Mouse (Mus musculus): ENCODE data around the gene Pxn. TPM values are rescaled to one million over a fixed set of nuclear protein-coding genes. Genes with fewer than 3 reads are reported as not detected.

The Pxn gene
- polyA plus RNA-seq, 1 experiment from 2014 or later: 28.6 TPM

- Histone ChIP-seq H3K27me3 (replicated peaks; ENCODE audit: control insufficient read depth, insufficient read depth, low read length) (no peaks in the 10 kb centered on the region), H3K36me3 (ENCODE audit: control insufficient read depth, insufficient read depth, low read length) (peaks cover 42% of the 10 kb centered on the region), H3K9me3 (ENCODE audit: control insufficient read depth, low read length) (no peaks in the 10 kb centered on the region), H3K4me3 (ENCODE audit: low read depth, low read length) (peak within 1 kb of the TSS; percentile 93), H3K27ac (replicated peaks; ENCODE audit: low read depth, low read length) (peak within 1 kb of the TSS; percentile 72), H3K9ac (ENCODE audit: low read depth, low read length) (peak within 1 kb of the TSS; percentile 96), H3K4me2 (ENCODE audit: low read depth, low read length) (peak within 1 kb of the TSS; percentile 85), H3K4me1 (ENCODE audit: control insufficient read depth, insufficient read depth, low read length) (peaks cover 15% of the 10 kb centered on the region)
- DNase-seq (ENCODE audit: low spot score) (peak; percentile 86), ATAC-seq (ENCODE audit: low read depth) (peak; percentile 92)
- WGBS: 6% methylated on average over 19 of the region's 55 CpGs
Measured at GRCm38 (mm10) chr5:115564737-115565393, 58.4 kb downstream of the Pxn start, which contains the start of gene Gcn1l1. Gene Gcn1l1 (plus strand): TSS chr5:115565254.

- Histone ChIP-seq H3K36me3 (ENCODE audit: control insufficient read depth, insufficient read depth, low read length) (peaks cover 39% of the 10 kb centered on the region), H3K27ac (replicated peaks; ENCODE audit: low read depth, low read length) (peak overlapping the region; percentile 72), H3K9me3 (ENCODE audit: control insufficient read depth, low read length) (no peaks in the 10 kb centered on the region), H3K4me3 (ENCODE audit: low read depth, low read length) (peak overlapping the region; percentile 93), H3K4me1 (ENCODE audit: control insufficient read depth, insufficient read depth, low read length) (peaks cover 11% of the 10 kb centered on the region), H3K27me3 (replicated peaks; ENCODE audit: control insufficient read depth, insufficient read depth, low read length) (no peaks in the 10 kb centered on the region), H3K9ac (ENCODE audit: low read depth, low read length) (peak overlapping the region; percentile 96), H3K4me2 (ENCODE audit: low read depth, low read length) (peak overlapping the region; percentile 85)
- 1% methylated on average over 13 of the region's 46 CpGs for WGBS
- DNase-seq (ENCODE audit: low spot score) (no peak), ATAC-seq (ENCODE audit: low read depth) (peak; percentile 33)
Measured at GRCm38 (mm10) chr5:115565403-115565802, 58.9 kb downstream of the Pxn start.

GRCm38 (mm10) chr5:115568681-115569080 is 62.2 kb downstream of the Pxn start:
- DNase-seq (ENCODE audit: low spot score): no peak
- WGBS: 47% methylated on average over 10 of the region's 10 CpGs
- Histone ChIP-seq H3K36me3 (ENCODE audit: control insufficient read depth, insufficient read depth, low read length) (peaks cover 35% of the 10 kb centered on the region), H3K27me3 (replicated peaks; ENCODE audit: control insufficient read depth, insufficient read depth, low read length) (no peaks in the 10 kb centered on the region), H3K4me3 (ENCODE audit: low read depth, low read length) (no peak overlapping the region), H3K4me2 (ENCODE audit: low read depth, low read length) (no peak overlapping the region), H3K9ac (ENCODE audit: low read depth, low read length) (no peak overlapping the region), H3K27ac (replicated peaks; ENCODE audit: low read depth, low read length) (no peak overlapping the region), H3K9me3 (ENCODE audit: control insufficient read depth, low read length) (no peaks in the 10 kb centered on the region), H3K4me1 (ENCODE audit: control insufficient read depth, insufficient read depth, low read length) (peaks cover 10% of the 10 kb centered on the region)
- no peak for ATAC-seq (ENCODE audit: low read depth)

GRCm38 (mm10) chr5:115569308-115569707 is 62.8 kb downstream of the Pxn start:
- H3K9ac ChIP-seq (ENCODE audit: low read depth, low read length): 0 out of 2 replicates have a peak overlapping the region, but pooled peaks have one; percentile 14
- no peak overlapping the region; the same call in 1 of the 2 replicates for H3K27ac ChIP-seq (replicated peaks; ENCODE audit: low read depth, low read length)
- ATAC-seq (ENCODE audit: low read depth) (no peak), DNase-seq (ENCODE audit: low spot score) (no peak)
- no peak overlapping the region for H3K4me2 ChIP-seq (ENCODE audit: low read depth, low read length)
- H3K36me3 ChIP-seq (ENCODE audit: control insufficient read depth, insufficient read depth, low read length): peaks cover 38% of the 10 kb centered on the region
- no peaks in the 10 kb centered on the region for H3K9me3 ChIP-seq (ENCODE audit: control insufficient read depth, low read length)
- H3K4me1 ChIP-seq (ENCODE audit: control insufficient read depth, insufficient read depth, low read length): peaks cover 10% of the 10 kb centered on the region
- 43% methylated on average over 11 of the region's 11 CpGs for WGBS
- no peaks in the 10 kb centered on the region for H3K27me3 ChIP-seq (replicated peaks; ENCODE audit: control insufficient read depth, insufficient read depth, low read length)
- no peak overlapping the region for H3K4me3 ChIP-seq (ENCODE audit: low read depth, low read length)

GRCm38 (mm10) chr5:115569721-115570120 is 63.2 kb downstream of the Pxn start:
- peaks cover 10% of the 10 kb centered on the region for H3K4me1 ChIP-seq (ENCODE audit: control insufficient read depth, insufficient read depth, low read length)
- no peak for DNase-seq (ENCODE audit: low spot score)
- no peak overlapping the region; the same call in 1 of the 2 replicates for H3K27ac ChIP-seq (replicated peaks; ENCODE audit: low read depth, low read length)
- H3K4me3 ChIP-seq (ENCODE audit: low read depth, low read length): no peak overlapping the region
- H3K9me3 ChIP-seq (ENCODE audit: control insufficient read depth, low read length): no peaks in the 10 kb centered on the region
- H3K36me3 ChIP-seq (ENCODE audit: control insufficient read depth, insufficient read depth, low read length): peaks cover 42% of the 10 kb centered on the region
- H3K27me3 ChIP-seq (replicated peaks; ENCODE audit: control insufficient read depth, insufficient read depth, low read length): no peaks in the 10 kb centered on the region
- ATAC-seq (ENCODE audit: low read depth): no peak
- H3K4me2 ChIP-seq (ENCODE audit: low read depth, low read length): no peak overlapping the region
- H3K9ac ChIP-seq (ENCODE audit: low read depth, low read length): no peak overlapping the region
- WGBS: 93% methylated on average over 4 of the region's 4 CpGs

- no peak for ATAC-seq (ENCODE audit: low read depth)
- Histone ChIP-seq H3K4me2 (ENCODE audit: low read depth, low read length) (no peak overlapping the region), H3K4me3 (ENCODE audit: low read depth, low read length) (no peak overlapping the region), H3K4me1 (ENCODE audit: control insufficient read depth, insufficient read depth, low read length) (peaks cover 5% of the 10 kb centered on the region), H3K9me3 (ENCODE audit: control insufficient read depth, low read length) (no peaks in the 10 kb centered on the region), H3K27me3 (replicated peaks; ENCODE audit: control insufficient read depth, insufficient read depth, low read length) (no peaks in the 10 kb centered on the region), H3K27ac (replicated peaks; ENCODE audit: low read depth, low read length) (no peak overlapping the region), H3K9ac (ENCODE audit: low read depth, low read length) (no peak overlapping the region), H3K36me3 (ENCODE audit: control insufficient read depth, insufficient read depth, low read length) (peaks cover 54% of the 10 kb centered on the region)
- DNase-seq (ENCODE audit: low spot score): no peak
- WGBS: 94% methylated on average over 7 of the region's 7 CpGs
Measured at GRCm38 (mm10) chr5:115571086-115571485, 64.6 kb downstream of the Pxn start.

- DNase-seq (ENCODE audit: low spot score) (peak; percentile 61), ATAC-seq (ENCODE audit: low read depth) (0 out of 2 replicates have a peak, but pooled peaks have one; percentile 24)
- peak overlapping the region; percentile 68 for H3K27ac ChIP-seq (replicated peaks; ENCODE audit: low read depth, low read length)
- H3K4me3 ChIP-seq (ENCODE audit: low read depth, low read length): no peak overlapping the region
- no peak overlapping the region for H3K9ac ChIP-seq (ENCODE audit: low read depth, low read length)
- H3K27me3 ChIP-seq (replicated peaks; ENCODE audit: control insufficient read depth, insufficient read depth, low read length): no peaks in the 10 kb centered on the region
- 50% methylated on average over 17 of the region's 17 CpGs for WGBS
- no peak overlapping the region for H3K4me2 ChIP-seq (ENCODE audit: low read depth, low read length)
- H3K36me3 ChIP-seq (ENCODE audit: control insufficient read depth, insufficient read depth, low read length): peaks cover 66% of the 10 kb centered on the region
- no peaks in the 10 kb centered on the region for H3K9me3 ChIP-seq (ENCODE audit: control insufficient read depth, low read length)
- no peaks in the 10 kb centered on the region; the same call in 1 of the 2 replicates for H3K4me1 ChIP-seq (ENCODE audit: control insufficient read depth, insufficient read depth, low read length)
Measured at GRCm38 (mm10) chr5:115572679-115573535, 66.4 kb downstream of the Pxn start.

- no peak for ATAC-seq (ENCODE audit: low read depth)
- H3K4me2 ChIP-seq (ENCODE audit: low read depth, low read length): no peak overlapping the region
- H3K9ac ChIP-seq (ENCODE audit: low read depth, low read length): no peak overlapping the region
- 83% methylated on average over 8 of the region's 8 CpGs for WGBS
- no peak for DNase-seq (ENCODE audit: low spot score)
- H3K4me1 ChIP-seq (ENCODE audit: control insufficient read depth, insufficient read depth, low read length): no peaks in the 10 kb centered on the region
- H3K36me3 ChIP-seq (ENCODE audit: control insufficient read depth, insufficient read depth, low read length): peaks cover 87% of the 10 kb centered on the region
- no peak overlapping the region for H3K4me3 ChIP-seq (ENCODE audit: low read depth, low read length)
- no peaks in the 10 kb centered on the region for H3K27me3 ChIP-seq (replicated peaks; ENCODE audit: control insufficient read depth, insufficient read depth, low read length)
- no peaks in the 10 kb centered on the region for H3K9me3 ChIP-seq (ENCODE audit: control insufficient read depth, low read length)
- H3K27ac ChIP-seq (replicated peaks; ENCODE audit: low read depth, low read length): no peak overlapping the region
Measured at GRCm38 (mm10) chr5:115574992-115575391, 68.5 kb downstream of the Pxn start.
